ENCODE assay signal across 8 mouse cellular contexts in the genomic region with DNA sequence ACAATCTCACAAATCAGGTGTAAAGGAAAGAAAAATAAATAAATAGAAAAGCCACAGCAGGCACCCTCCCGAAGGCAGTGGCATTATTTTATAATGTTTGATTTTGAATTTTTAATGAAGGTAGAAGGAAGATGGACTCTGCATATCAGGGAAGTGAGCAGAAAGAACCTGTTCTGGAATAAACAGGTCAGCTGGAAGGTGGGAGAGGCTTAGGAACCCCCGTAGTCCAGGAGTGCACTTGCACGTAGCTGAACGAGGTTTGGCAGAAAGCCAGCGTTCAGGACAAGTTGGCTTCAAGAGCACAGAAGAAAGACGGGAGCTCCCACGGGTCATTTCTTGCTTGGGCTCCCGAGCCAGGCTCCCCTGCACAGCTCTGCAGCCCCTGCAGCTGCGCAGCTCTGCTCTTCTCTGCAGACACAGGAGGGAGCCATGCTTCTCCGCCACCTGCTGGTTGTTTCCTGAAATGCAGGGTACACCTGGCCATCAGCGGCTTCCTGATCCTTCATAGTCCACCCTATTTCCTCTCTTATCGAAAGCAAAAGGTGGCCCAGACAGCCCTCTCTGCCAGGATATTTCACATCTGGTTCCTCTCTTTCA.
DNase-seq lines count a peak whose midpoint lies in the region; ATAC-seq and TF ChIP-seq lines count a peak whose summit lies in the region.

No protein-coding gene starts in this region.

- H3K36me3 ChIP-seq in heart, embryonic 15.5 days = no peaks in the 10 kb centered on the region
- no peaks in the 10 kb centered on the region for H3K36me3 ChIP-seq in liver, embryonic 12.5 days
- H3K36me3 ChIP-seq in splenic B cell, adult 2 months (ENCODE audit: control insufficient read depth, insufficient read depth, low read length, poor library complexity, severe bottlenecking) = no peaks in the 10 kb centered on the region

- H3K4me1 ChIP-seq in heart, embryonic 15.5 days (replicated peaks) = peaks cover 3% of the 10 kb centered on the region
- 0 out of 2 replicates have a peak, but pooled peaks cover 4% of the 10 kb centered on the region for H3K4me1 ChIP-seq in liver, embryonic 12.5 days

- no peak overlapping the region for H3K27ac ChIP-seq in heart, embryonic 15.5 days
- H3K27ac ChIP-seq in liver, embryonic 12.5 days = no peak overlapping the region

- 10% methylated on average over 12 of the region's 12 CpGs for WGBS in heart, embryonic 15.5 days
- 12% methylated on average over 12 of the region's 12 CpGs for WGBS in liver, embryonic 12.5 days (ENCODE audit: insufficient replicate concordance)

- H3K27me3 ChIP-seq in heart, embryonic 15.5 days = peaks cover 4% of the 10 kb centered on the region; the same call in 1 of the 2 replicates
- no peaks in the 10 kb centered on the region for H3K27me3 ChIP-seq in liver, embryonic 12.5 days (replicated peaks)
- no peaks in the 10 kb centered on the region for H3K27me3 ChIP-seq in splenic B cell, adult 2 months (ENCODE audit: control insufficient read depth, insufficient read depth, low read length, poor library complexity, severe bottlenecking)

- no peak overlapping the region for H3K9ac ChIP-seq in heart, embryonic 15.5 days
- no peak overlapping the region for H3K9ac ChIP-seq in liver, embryonic 12.5 days

- peak; percentile 75 for DNase-seq in CD4-positive helper T cell, adult 2 months (ENCODE audit: low read depth, low spot score)
- DNase-seq in brain, embryonic 14.5 days (ENCODE audit: low read depth) = peak; percentile 89
- peak; percentile 76 for DNase-seq in kidney, postnatal 14 days
- DNase-seq in natural killer cell, adult 2 months (ENCODE audit: low spot score in 2 of 2) = peak; percentile 72 to 75
- peak; percentile 64 for DNase-seq in splenic B cell, adult 2 months (ENCODE audit: low read depth, low spot score)

- peak; percentile 78 for ATAC-seq in erythroblast, adult 5-6 weeks (replicated peaks; ENCODE audit: low FRiP score, poor library complexity, severe bottlenecking)
- peak; percentile 35; the same call in 1 of the 2 replicates for ATAC-seq in heart, embryonic 15.5 days (replicated peaks; ENCODE audit: insufficient number of reproducible peaks, insufficient read depth, low FRiP score, low read depth)
- ATAC-seq in liver, embryonic 12.5 days = no peak

- peak; percentile 94 for TF ChIP-seq CTCF in brain, embryonic 14.5 days (IDR thresholded peaks at IDR 0.05; ENCODE audit: borderline replicate concordance, extremely low read depth, insufficient read depth, insufficient read length)

- H3K4me2 ChIP-seq in heart, embryonic 15.5 days = peak overlapping the region; percentile 51
- H3K4me2 ChIP-seq in liver, embryonic 12.5 days = peak overlapping the region; percentile 29; the same call in 1 of the 2 replicates

- no peaks in the 10 kb centered on the region for H3K9me3 ChIP-seq in heart, embryonic 15.5 days (replicated peaks)
- no peaks in the 10 kb centered on the region for H3K9me3 ChIP-seq in liver, embryonic 12.5 days (replicated peaks)

- no peak for TF ChIP-seq POLR2A in brain, embryonic 14.5 days (IDR thresholded peaks at IDR 0.05; ENCODE audit: borderline replicate concordance, extremely low read depth, insufficient read depth, insufficient read length, poor library complexity, severe bottlenecking)

- H3K4me3 ChIP-seq in heart, embryonic 15.5 days = peak overlapping the region; percentile 21; the same call in 1 of the 2 replicates
- H3K4me3 ChIP-seq in liver, embryonic 12.5 days = no peak overlapping the region
